Mouse (Mus musculus) C2C12 (cell line): Measurements from ENCODE around the gene Cd200r2.

ENCODE experiments used
- CEBPB ChIP-seq: IDR thresholded peaks from one replicate; pipeline ENCODE4 v1.6.1; 2011; ENCODE audit warnings: low read depth, mild to moderate bottlenecking, control low read depth, moderate library complexity
- CTCF ChIP-seq: IDR thresholded peaks from one replicate; pipeline ENCODE4 v1.5.1; 2011; ENCODE audit not compliant: control insufficient read depth, insufficient read depth, insufficient read length
- FOSL1 ChIP-seq: IDR thresholded peaks from one replicate; pipeline ENCODE4 v1.8.0; 2011; ENCODE audit warnings: mild to moderate bottlenecking, low read length; ENCODE audit not compliant: poor library complexity, insufficient read depth, severe bottlenecking
- MAX ChIP-seq: IDR thresholded peaks from one replicate; pipeline ENCODE4 v1.6.1; 2011; ENCODE audit warnings: mild to moderate bottlenecking, control low read depth
- MYOD1 ChIP-seq: IDR thresholded peaks from one replicate; pipeline ENCODE4 v1.6.1; 2011; ENCODE audit warnings: low read depth; ENCODE audit not compliant: control insufficient read depth, insufficient read length
- MYOG ChIP-seq: IDR thresholded peaks from one replicate; pipeline ENCODE4 v1.6.1; 2011; ENCODE audit not compliant: control insufficient read depth, insufficient read length; ENCODE audit errors: extremely low read depth
- USF1 ChIP-seq: IDR thresholded peaks from one replicate; pipeline ENCODE4 v1.6.1; 2011; ENCODE audit warnings: low read depth, mild to moderate bottlenecking, control low read depth, moderate library complexity

GRCm38 (mm10) chr16:44877595-44877994 lies 10.7 kb downstream of the Cd200r2 start:
- TF ChIP-seq CTCF: no peak
- no peak for TF ChIP-seq USF1
- TF ChIP-seq MAX: no peak
- no peak for TF ChIP-seq CEBPB
- no peak for TF ChIP-seq MYOG
- TF ChIP-seq MYOD1: no peak
- no peak for TF ChIP-seq FOSL1
